Mouse (Mus musculus) kidney, embryonic 14.5 days (tissue): ENCODE measurements around the gene Gatad2a. TPM values are rescaled to one million over a fixed set of nuclear protein-coding genes. Genes with fewer than 3 reads are reported as not detected.

Source experiments
- ATAC-seq: fragments of 200-750 bp; cut with Nextera tagmentation; 2 replicates; pipeline ENCODE4 v1.8.0; 2017; ENCODE audit warnings: moderate number of reproducible peaks, mild to moderate bottlenecking, moderate TSS enrichment, moderate library complexity; ENCODE audit not compliant: low FRiP score, low TSS enrichment
- H3K27ac ChIP-seq: fragments of 300-500 bp; sonication (generic); 2 replicates; pipeline ENCODE4 v1.5.1; 2014; ENCODE audit warnings: low read depth, mild to moderate bottlenecking, low read length, moderate library complexity, mixed read lengths
- H3K27me3 ChIP-seq: fragments of 300-500 bp; sonication (generic); 2 replicates; pipeline ENCODE4 v1.6.1; 2014; ENCODE audit warnings: mild to moderate bottlenecking, low read length; ENCODE audit not compliant: control insufficient read depth, insufficient read depth
- H3K36me3 ChIP-seq: fragments of 300-500 bp; sonication (generic); 2 replicates; pipeline ENCODE4 v1.6.1; 2014; ENCODE audit warnings: low read length, mixed read lengths; ENCODE audit not compliant: control insufficient read depth, insufficient read depth
- H3K4me1 ChIP-seq: fragments of 300-500 bp; sonication (generic); 2 replicates; pipeline ENCODE4 v1.6.1; 2014; ENCODE audit warnings: low read length, mixed read lengths; ENCODE audit not compliant: control insufficient read depth, insufficient read depth
- H3K4me2 ChIP-seq: fragments of 300-500 bp; sonication (generic); replicated peaks from 2 replicates; pipeline ENCODE4 v1.6.1; 2014; ENCODE audit warnings: low read depth, mild to moderate bottlenecking, low read length
- H3K4me3 ChIP-seq: fragments of 300-500 bp; sonication (generic); 2 replicates; pipeline ENCODE4 v1.5.1; 2014; ENCODE audit warnings: mild to moderate bottlenecking, low read length
- H3K9ac ChIP-seq: fragments of 300-500 bp; sonication (generic); 2 replicates; pipeline ENCODE4 v1.6.1; 2014; ENCODE audit warnings: low read depth, mild to moderate bottlenecking, low read length, moderate library complexity
- H3K9me3 ChIP-seq: fragments of 300-500 bp; sonication (generic); 2 replicates; pipeline ENCODE4 v1.6.1; 2016; ENCODE audit warnings: low read length; ENCODE audit not compliant: control insufficient read depth
- WGBS: fragments of 180-500 bp; shearing (Covaris S2); extraction: QIAGEN DNeasy Blood & Tissue Kit; methylation state at CpG from one replicate; pipeline ENCODE4 v1.1.7; 2014; 5-methylcytosine and 5-hydroxymethylcytosine counted together
- polyA plus RNA-seq: library from polyadenylated mRNA; unstranded; fragments of >200 nt; fragmentation: Nextera tagmentation; extraction: Ambion mirVana; gene quantifications from 2 replicates; pipeline ENCODE4 v1.2.1, GENCODE M21; 2014

Gene Gatad2a
- polyA plus RNA-seq, 1 experiment from 2014 or later = 59.0 TPM

- no peak overlapping the region for H3K27ac ChIP-seq
- no peak for ATAC-seq
- H3K9ac ChIP-seq = no peak overlapping the region
- H3K9me3 ChIP-seq = no peaks in the 10 kb centered on the region
- H3K4me3 ChIP-seq = no peak overlapping the region
- H3K36me3 ChIP-seq = no peaks in the 10 kb centered on the region
- H3K27me3 ChIP-seq = no peaks in the 10 kb centered on the region
- no peak overlapping the region for H3K4me2 ChIP-seq
- H3K4me1 ChIP-seq = no peaks in the 10 kb centered on the region
- 83% methylated on average over 6 of the region's 6 CpGs for WGBS
Observed at GRCm38 (mm10) chr8:69870907-69871306, 125.3 kb downstream of the Gatad2a start.

GRCm38 (mm10) chr8:69870003-69870765 is 126.0 kb downstream of the Gatad2a start:
- 83% methylated on average over 11 of the region's 11 CpGs for WGBS
- Histone ChIP-seq H3K9me3 (no peaks in the 10 kb centered on the region), H3K4me3 (no peak overlapping the region), H3K36me3 (no peaks in the 10 kb centered on the region), H3K9ac (no peak overlapping the region), H3K27me3 (no peaks in the 10 kb centered on the region), H3K4me1 (no peaks in the 10 kb centered on the region), H3K4me2 (no peak overlapping the region), H3K27ac (no peak overlapping the region)
- no peak for ATAC-seq

GRCm38 (mm10) chr8:69867696-69868326 is 128.4 kb downstream of the Gatad2a start:
- H3K9ac ChIP-seq = no peak overlapping the region
- ATAC-seq = no peak
- WGBS = 72% methylated on average over 5 of the region's 5 CpGs
- H3K27me3 ChIP-seq = no peaks in the 10 kb centered on the region
- H3K36me3 ChIP-seq = no peaks in the 10 kb centered on the region
- no peak overlapping the region for H3K4me2 ChIP-seq
- H3K4me3 ChIP-seq = no peak overlapping the region
- no peaks in the 10 kb centered on the region for H3K9me3 ChIP-seq
- no peak overlapping the region for H3K27ac ChIP-seq
- no peaks in the 10 kb centered on the region for H3K4me1 ChIP-seq

GRCm38 (mm10) chr8:69864180-69864579 is 132.0 kb downstream of the Gatad2a start:
- no peaks in the 10 kb centered on the region for H3K27me3 ChIP-seq
- ATAC-seq = no peak
- no peak overlapping the region for H3K27ac ChIP-seq
- H3K9me3 ChIP-seq = no peaks in the 10 kb centered on the region
- no peak overlapping the region for H3K9ac ChIP-seq
- no peaks in the 10 kb centered on the region for H3K4me1 ChIP-seq
- H3K36me3 ChIP-seq = no peaks in the 10 kb centered on the region
- H3K4me2 ChIP-seq = no peak overlapping the region
- H3K4me3 ChIP-seq = no peak overlapping the region
- 58% methylated on average over 5 of the region's 5 CpGs for WGBS

- Histone ChIP-seq H3K4me2 (no peak overlapping the region), H3K36me3 (no peaks in the 10 kb centered on the region), H3K4me1 (no peaks in the 10 kb centered on the region), H3K4me3 (no peak overlapping the region), H3K9ac (no peak overlapping the region), H3K27ac (no peak overlapping the region), H3K9me3 (no peaks in the 10 kb centered on the region), H3K27me3 (no peaks in the 10 kb centered on the region)
- 88% methylated on average over 5 of the region's 5 CpGs for WGBS
- ATAC-seq = no peak
Observed at GRCm38 (mm10) chr8:69863387-69864020, 132.7 kb downstream of the Gatad2a start.

GRCm38 (mm10) chr8:69861251-69861650 is 134.9 kb downstream of the Gatad2a start:
- H3K4me2 ChIP-seq = no peak overlapping the region
- no peaks in the 10 kb centered on the region for H3K27me3 ChIP-seq
- no peak for ATAC-seq
- H3K4me1 ChIP-seq = no peaks in the 10 kb centered on the region
- no peak overlapping the region for H3K27ac ChIP-seq
- no peaks in the 10 kb centered on the region for H3K9me3 ChIP-seq
- 68% methylated on average over 2 of the region's 2 CpGs for WGBS
- H3K9ac ChIP-seq = no peak overlapping the region
- H3K4me3 ChIP-seq = no peak overlapping the region
- no peaks in the 10 kb centered on the region for H3K36me3 ChIP-seq

- H3K4me1 ChIP-seq = no peaks in the 10 kb centered on the region
- H3K9ac ChIP-seq = no peak overlapping the region
- no peak for ATAC-seq
- no peaks in the 10 kb centered on the region for H3K9me3 ChIP-seq
- no peak overlapping the region for H3K4me2 ChIP-seq
- no peaks in the 10 kb centered on the region for H3K27me3 ChIP-seq
- no peak overlapping the region for H3K4me3 ChIP-seq
- no peaks in the 10 kb centered on the region for H3K36me3 ChIP-seq
- no peak overlapping the region for H3K27ac ChIP-seq
- 65% methylated on average over 4 of the region's 4 CpGs for WGBS
Observed at GRCm38 (mm10) chr8:69860807-69861206, 135.4 kb downstream of the Gatad2a start.
